Mouse (Mus musculus) intestine, embryonic 14.5 days (tissue): ENCODE measurements around the gene Rpsa. TPM values are rescaled to one million over a fixed set of nuclear protein-coding genes. Genes with fewer than 3 reads are reported as not detected.
A peak's percentile ranks its signal among the peaks of the same experiment; 100 is the strongest.

Experiments
- ATAC-seq: fragments of 200-750 bp; cut with Nextera tagmentation; replicated peaks from 2 replicates; pipeline ENCODE4 v1.8.0; 2017; ENCODE audit warnings: low read depth, moderate number of reproducible peaks, moderate TSS enrichment, moderate library complexity; ENCODE audit not compliant: low FRiP score, low TSS enrichment
- DNase-seq: peaks from one replicate; pipeline ENCODE4 v3.0.0-alpha.2; 2018; ENCODE audit warnings: low spot score
- H3K27ac ChIP-seq: fragments of 300-500 bp; sonication (generic); 2 replicates; pipeline ENCODE4 v1.5.1; 2014; ENCODE audit warnings: low read depth, mild to moderate bottlenecking, control low read depth
- H3K27me3 ChIP-seq: fragments of 300-500 bp; sonication (generic); replicated peaks from 2 replicates; pipeline ENCODE4 v1.6.1; 2014; ENCODE audit warnings: low read length, control low read depth; ENCODE audit not compliant: control insufficient read depth, insufficient read depth
- H3K36me3 ChIP-seq: fragments of 300-500 bp; sonication (generic); 2 replicates; pipeline ENCODE4 v1.6.1; 2014; ENCODE audit warnings: low read length, control low read depth; ENCODE audit not compliant: control insufficient read depth, insufficient read depth
- H3K4me1 ChIP-seq: fragments of 300-500 bp; sonication (generic); replicated peaks from 2 replicates; pipeline ENCODE4 v1.6.1; 2014; ENCODE audit warnings: low read length, control low read depth, mixed read lengths; ENCODE audit not compliant: control insufficient read depth, insufficient read depth
- H3K4me2 ChIP-seq: fragments of 300-500 bp; sonication (generic); 2 replicates; pipeline ENCODE4 v1.6.1; 2014; ENCODE audit warnings: low read length
- H3K4me3 ChIP-seq: fragments of 300-500 bp; sonication (generic); 2 replicates; pipeline ENCODE4 v1.5.1; 2014; ENCODE audit warnings: low read depth, low read length, control low read depth, mixed read lengths
- H3K9ac ChIP-seq: fragments of 300-500 bp; sonication (generic); 2 replicates; pipeline ENCODE4 v1.6.1; 2014; ENCODE audit warnings: mild to moderate bottlenecking, low read length
- H3K9me3 ChIP-seq: fragments of 300-500 bp; sonication (generic); 2 replicates; pipeline ENCODE4 v1.6.1; 2016; ENCODE audit warnings: low read length, control low read depth; ENCODE audit not compliant: control insufficient read depth
- WGBS: fragments of 180-500 bp; shearing (Covaris S2); extraction: QIAGEN DNeasy Blood & Tissue Kit; methylation state at CpG from one replicate; pipeline ENCODE4 v1.1.7; 2014; 5-methylcytosine and 5-hydroxymethylcytosine counted together
- polyA plus RNA-seq: library from polyadenylated mRNA; unstranded; fragments of >200 nt; fragmentation: Nextera tagmentation; extraction: Ambion mirVana; gene quantifications from 2 replicates; pipeline ENCODE4 v1.2.1, GENCODE M21; 2014

Rpsa gene
- 2,190 and 2,220 TPM in 2 replicates for polyA plus RNA-seq

GRCm38 (mm10) chr9:120127538-120128251 lies at the start of gene Rpsa:
Gene Rpsa (plus strand): TSS chr9:120127689.
- Histone ChIP-seq H3K4me1 (peaks cover 12% of the 10 kb centered on the region; the same call in 1 of the 2 replicates), H3K9ac (peak within 1 kb of the TSS; percentile 100), H3K9me3 (no peaks in the 10 kb centered on the region), H3K36me3 (peaks cover 52% of the 10 kb centered on the region), H3K4me3 (peak within 1 kb of the TSS; percentile 99), H3K27ac (peak within 1 kb of the TSS; percentile 94), H3K27me3 (no peaks in the 10 kb centered on the region), H3K4me2 (peak within 1 kb of the TSS; percentile 86)
- DNase-seq: peak; percentile 96
- peak; percentile 94 for ATAC-seq
- under 1% methylated on average over 71 of the region's 72 CpGs for WGBS

GRCm38 (mm10) chr9:120078241-120078640 lies 49.2 kb upstream of the Rpsa start:
- Histone ChIP-seq H3K4me2 (no peak overlapping the region), H3K27me3 (no peaks in the 10 kb centered on the region), H3K4me3 (no peak overlapping the region), H3K36me3 (no peaks in the 10 kb centered on the region), H3K9ac (no peak overlapping the region), H3K9me3 (no peaks in the 10 kb centered on the region), H3K27ac (no peak overlapping the region), H3K4me1 (no peaks in the 10 kb centered on the region)
- ATAC-seq: no peak
- WGBS: 78% methylated on average over 3 of the region's 3 CpGs
- DNase-seq: no peak

- WGBS: 68% methylated on average over 7 of the region's 7 CpGs
Observed at GRCm38 (mm10) chr9:120079901-120080300, 47.6 kb upstream of the Rpsa start.

GRCm38 (mm10) chr9:120080546-120081108 lies 46.9 kb upstream of the Rpsa start:
- H3K4me3 ChIP-seq: no peak overlapping the region
- no peak overlapping the region for H3K9ac ChIP-seq
- DNase-seq: no peak
- H3K27ac ChIP-seq: no peak overlapping the region
- H3K4me2 ChIP-seq: no peak overlapping the region
- H3K9me3 ChIP-seq: no peaks in the 10 kb centered on the region
- 80% methylated on average over 8 of the region's 8 CpGs for WGBS
- H3K27me3 ChIP-seq: no peaks in the 10 kb centered on the region
- ATAC-seq: no peak
- no peaks in the 10 kb centered on the region for H3K36me3 ChIP-seq
- no peaks in the 10 kb centered on the region for H3K4me1 ChIP-seq

More at GRCm38 (mm10) chr9:120079901-120080300, 47.6 kb upstream of the Rpsa start:
- ATAC-seq (no peak), DNase-seq (no peak)
- no peaks in the 10 kb centered on the region for H3K36me3 ChIP-seq
- no peak overlapping the region for H3K4me3 ChIP-seq
- H3K9ac ChIP-seq: no peak overlapping the region
- H3K27me3 ChIP-seq: no peaks in the 10 kb centered on the region
- H3K27ac ChIP-seq: no peak overlapping the region
- H3K4me1 ChIP-seq: no peaks in the 10 kb centered on the region
- no peak overlapping the region for H3K4me2 ChIP-seq
- no peaks in the 10 kb centered on the region for H3K9me3 ChIP-seq

GRCm38 (mm10) chr9:120081247-120081646 lies 46.2 kb upstream of the Rpsa start:
- Histone ChIP-seq H3K27ac (no peak overlapping the region), H3K4me3 (no peak overlapping the region), H3K4me1 (no peaks in the 10 kb centered on the region), H3K36me3 (no peaks in the 10 kb centered on the region), H3K4me2 (no peak overlapping the region), H3K27me3 (no peaks in the 10 kb centered on the region), H3K9ac (no peak overlapping the region), H3K9me3 (no peaks in the 10 kb centered on the region)
- DNase-seq (no peak), ATAC-seq (no peak)
- 68% methylated on average over 6 of the region's 6 CpGs for WGBS

GRCm38 (mm10) chr9:120081967-120082366 lies 45.5 kb upstream of the Rpsa start:
- Histone ChIP-seq H3K9ac (no peak overlapping the region), H3K36me3 (no peaks in the 10 kb centered on the region), H3K4me3 (no peak overlapping the region), H3K4me1 (no peaks in the 10 kb centered on the region), H3K4me2 (no peak overlapping the region), H3K27ac (no peak overlapping the region), H3K9me3 (no peaks in the 10 kb centered on the region), H3K27me3 (no peaks in the 10 kb centered on the region)
- DNase-seq (no peak), ATAC-seq (no peak)
- WGBS: 80% methylated on average over 5 of the region's 5 CpGs

- ATAC-seq (no peak), DNase-seq (no peak)
- Histone ChIP-seq H3K4me3 (no peak overlapping the region), H3K36me3 (no peaks in the 10 kb centered on the region), H3K27ac (no peak overlapping the region), H3K9me3 (no peaks in the 10 kb centered on the region), H3K4me1 (no peaks in the 10 kb centered on the region), H3K4me2 (no peak overlapping the region), H3K27me3 (no peaks in the 10 kb centered on the region), H3K9ac (no peak overlapping the region)
- 79% methylated on average over 4 of the region's 4 CpGs for WGBS
Observed at GRCm38 (mm10) chr9:120082691-120083090, 44.8 kb upstream of the Rpsa start.

GRCm38 (mm10) chr9:120083158-120083894 lies 44.2 kb upstream of the Rpsa start:
- WGBS: 81% methylated on average over 18 of the region's 18 CpGs
- Histone ChIP-seq H3K9me3 (no peaks in the 10 kb centered on the region), H3K36me3 (no peaks in the 10 kb centered on the region), H3K4me2 (no peak overlapping the region), H3K27ac (no peak overlapping the region), H3K9ac (no peak overlapping the region), H3K27me3 (no peaks in the 10 kb centered on the region), H3K4me3 (no peak overlapping the region), H3K4me1 (no peaks in the 10 kb centered on the region)
- DNase-seq: no peak
- no peak for ATAC-seq
